Mouse (Mus musculus) c-Kit-negative CD71-positive TER-119-positive erythroid progenitor cells, embryonic 14.5 days (primary cell): ENCODE results near the gene Lrrd1.
"Not testable (repeated sequence)": the region's sequence is repeated elsewhere in the genome, so short reads cannot be mapped to it uniquely, and the experiment has no call there.

Source experiments
- DNase-seq: peaks from one replicate; pipeline ENCODE4 v3.0.0-alpha.2; 2013; ENCODE audit warnings: low read depth, low spot score

The Lrrd1 gene

DNA sequence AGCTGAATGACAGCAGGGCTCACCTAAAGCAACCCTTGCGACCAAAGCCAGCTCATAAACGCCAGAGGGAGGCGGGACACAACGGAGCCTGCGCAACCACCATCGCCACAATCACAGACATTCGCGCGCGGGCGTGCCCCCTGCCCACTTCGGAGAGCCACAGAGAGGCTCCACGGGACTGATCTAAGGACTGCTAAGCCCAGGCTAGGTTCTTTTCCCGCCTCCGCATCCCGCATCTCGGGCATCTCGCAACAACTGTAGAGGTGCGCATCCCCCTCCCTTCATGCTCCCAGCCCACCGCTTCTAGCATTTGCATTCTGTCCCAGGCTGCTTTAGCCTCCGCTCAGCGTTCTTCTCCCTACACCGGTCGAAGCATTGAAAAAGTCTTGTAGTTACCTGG is at the start of gene Lrrd1:
Gene Lrrd1, plus strand, starts transcription at position 148 of the 400 bp plus-strand sequence.
- DNase-seq, result no peak

GRCm38 (mm10) chr5:3797101-3797500 is 47.9 kb upstream of the Lrrd1 start:
- not testable (repeated sequence) for DNase-seq

DNA sequence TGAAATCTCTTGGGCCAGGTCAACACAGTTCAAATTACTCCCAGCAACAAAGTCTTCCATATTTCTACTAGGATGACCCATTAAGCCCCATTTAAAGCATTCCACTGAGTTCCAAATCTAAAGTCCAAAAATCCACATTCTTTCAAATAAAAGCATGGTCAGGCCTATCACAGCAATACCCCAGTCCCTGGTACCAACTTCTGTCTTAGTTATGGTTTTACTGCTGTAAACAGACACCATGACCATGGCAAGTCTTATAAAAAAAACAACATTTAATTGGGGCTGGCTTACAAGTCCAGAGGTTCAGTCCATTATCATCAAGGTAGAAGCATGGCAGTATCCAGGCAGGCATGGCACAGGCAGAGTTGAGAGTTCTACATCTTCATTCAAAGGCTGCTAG is 46.3 kb upstream of the Lrrd1 start:
- not testable (repeated sequence) for DNase-seq

DNA sequence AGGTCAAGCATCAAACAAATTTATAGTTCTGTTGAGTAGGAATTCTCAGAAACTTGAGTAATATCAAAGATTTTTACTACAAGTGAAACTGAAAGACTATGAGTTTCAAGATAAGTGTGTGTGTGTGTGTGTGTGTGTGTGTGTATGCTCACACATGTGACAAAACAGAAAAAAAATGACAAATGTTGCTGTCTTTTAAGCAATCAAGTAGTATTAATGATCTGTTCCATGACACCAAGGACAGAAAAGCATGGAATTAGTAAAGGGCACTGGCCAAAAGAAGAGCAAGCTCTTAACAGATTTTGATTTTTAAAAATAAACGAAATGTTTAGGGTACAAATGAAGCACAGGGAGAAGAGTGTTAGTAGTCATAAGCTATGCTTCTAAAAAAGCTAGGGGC is 44.9 kb upstream of the Lrrd1 start:
- DNase-seq, result no peak

DNA sequence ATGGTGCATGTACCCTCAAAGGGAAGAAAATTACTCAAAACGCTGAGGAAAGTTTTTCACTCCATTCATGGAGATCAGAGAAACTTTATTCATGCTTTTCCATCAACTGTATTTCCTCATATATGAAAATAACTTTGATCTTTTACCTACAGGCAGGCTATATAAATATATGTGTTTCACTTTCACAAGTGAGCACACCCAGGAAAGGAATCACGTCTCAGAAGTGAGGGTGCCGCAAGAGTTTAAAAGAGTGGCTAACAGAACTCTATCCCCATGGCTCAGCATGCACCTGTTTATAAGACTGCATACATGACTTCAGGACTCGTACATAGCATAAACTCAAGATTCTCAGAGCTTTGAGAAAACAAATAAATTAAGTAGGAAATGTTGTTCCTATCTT is 44.1 kb upstream of the Lrrd1 start:
- no peak for DNase-seq

DNA sequence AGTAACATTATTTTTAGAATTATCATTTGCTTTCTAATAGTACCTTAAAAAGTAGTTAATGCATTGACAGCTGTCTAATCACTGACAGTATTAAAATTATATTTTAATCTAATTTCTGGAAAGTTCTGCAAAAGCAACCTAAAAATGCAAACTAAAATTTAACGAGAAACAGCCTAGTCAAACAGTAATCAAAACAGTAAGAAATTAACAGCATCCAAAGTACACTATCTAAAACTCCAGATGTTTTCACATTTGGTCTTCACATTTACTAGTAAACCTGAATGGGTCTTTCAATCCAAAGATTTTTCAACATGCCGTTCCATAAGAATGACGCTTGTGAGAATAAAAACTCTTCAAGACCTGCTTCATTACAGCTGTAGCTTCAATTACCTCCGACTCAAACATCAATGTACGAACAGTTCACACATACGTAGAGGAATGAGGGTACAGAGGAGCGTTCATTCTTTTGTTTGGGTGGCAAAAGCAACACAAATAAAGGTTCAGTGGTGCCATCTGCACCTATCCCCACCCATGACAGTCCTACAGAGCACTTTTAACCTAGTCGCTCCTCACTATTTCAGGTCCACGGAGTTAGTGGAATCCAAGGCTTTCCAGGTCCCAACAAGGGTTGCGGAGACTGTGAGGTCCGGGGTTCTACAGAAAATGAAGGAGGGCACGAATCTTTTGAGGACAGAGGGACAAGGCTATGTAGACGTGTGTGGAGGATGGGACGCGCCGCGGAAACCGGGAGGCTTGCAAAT is 43.1 kb upstream of the Lrrd1 start:
- peak; percentile 19 for DNase-seq

- peak; percentile 76 for DNase-seq
Observed at GRCm38 (mm10) chr5:3802433-3803291, 42.3 kb upstream of the Lrrd1 start, which contains the start of the genes Ankib1 and Krit1. TSS of gene Ankib1 (minus strand) at chr5:3802925. TSS of gene Krit1 (plus strand) at chr5:3803184.

GRCm38 (mm10) chr5:3803292-3804165 is 41.4 kb upstream of the Lrrd1 start:
- DNase-seq, result peak; percentile 52

DNA sequence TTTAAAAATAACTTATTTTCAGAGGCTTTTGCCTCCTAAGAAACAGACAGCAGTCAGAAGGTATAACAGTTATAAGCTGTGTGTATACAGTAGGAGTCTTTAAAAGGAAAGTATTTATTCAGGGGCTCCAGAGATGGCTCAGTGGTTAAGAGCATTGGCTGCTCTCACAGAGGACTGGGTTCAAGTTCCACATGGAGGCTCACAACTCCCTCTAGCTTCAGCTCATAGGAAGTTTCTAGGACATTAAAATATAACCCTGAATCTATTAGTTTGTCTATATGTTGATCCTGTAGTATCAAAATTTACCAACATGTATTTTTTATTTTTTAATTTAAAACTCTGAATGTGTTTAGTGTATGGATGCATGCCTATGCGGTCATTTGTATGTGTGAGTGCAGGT is 36.5 kb upstream of the Lrrd1 start:
- no peak for DNase-seq

- DNase-seq, result no peak
Observed at GRCm38 (mm10) chr5:3834107-3834506, 10.9 kb upstream of the Lrrd1 start.

- no peak for DNase-seq
Observed at GRCm38 (mm10) chr5:3870161-3870560, 25.2 kb downstream of the Lrrd1 start.

DNA sequence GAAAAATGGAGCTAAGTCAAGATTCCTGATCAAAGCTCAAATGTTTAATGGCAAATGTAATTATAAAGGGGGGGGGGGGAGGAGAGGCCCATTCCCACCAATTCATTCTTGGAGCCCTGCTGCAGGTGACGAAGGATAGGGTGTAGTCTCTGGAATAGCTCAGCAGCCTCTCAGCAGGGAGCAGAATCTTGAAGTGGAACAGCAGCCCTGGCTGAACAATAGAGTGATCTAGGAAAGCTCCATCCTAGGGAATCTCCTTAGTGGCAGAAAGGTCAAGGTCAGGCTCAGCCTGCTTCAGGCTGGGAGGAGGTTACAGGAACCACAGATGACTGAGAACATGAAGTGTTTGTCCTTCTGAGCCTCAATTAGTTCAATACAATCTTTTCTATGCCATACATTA is 27.4 kb downstream of the Lrrd1 start:
- DNase-seq, result no peak

DNA sequence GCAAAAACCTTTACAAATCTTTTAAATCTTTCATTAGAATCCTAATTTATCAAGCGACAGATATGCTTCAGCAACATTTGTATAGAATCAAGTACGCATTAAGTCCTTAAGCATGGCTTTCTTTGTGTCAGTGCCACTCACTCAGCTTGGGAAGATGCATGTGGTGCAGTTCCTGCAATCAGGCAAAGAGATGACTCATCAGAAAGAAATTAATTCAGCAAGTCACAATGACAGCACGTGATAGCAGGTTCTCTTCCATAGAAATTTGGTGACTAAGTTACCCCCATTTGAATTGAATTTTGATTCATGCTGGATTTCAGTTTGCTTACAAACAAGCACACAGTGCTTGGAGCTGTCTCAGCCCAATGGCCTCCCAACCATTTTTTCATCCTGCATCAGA is 28.5 kb downstream of the Lrrd1 start:
- DNase-seq, result no peak

- not testable (repeated sequence) for DNase-seq
Observed at GRCm38 (mm10) chr5:3886862-3887261, 41.9 kb downstream of the Lrrd1 start.

GRCm38 (mm10) chr5:3889201-3889600 is 44.2 kb downstream of the Lrrd1 start:
- DNase-seq, result no peak

- peak; percentile 20 for DNase-seq
Observed at GRCm38 (mm10) chr5:3893459-3894293, 48.7 kb downstream of the Lrrd1 start, which contains the start of gene Mterf1a. TSS of gene Mterf1a (minus strand) at chr5:3893933.

- DNase-seq, result not testable (repeated sequence)
Observed at GRCm38 (mm10) chr5:3894294-3894619, 49.3 kb downstream of the Lrrd1 start.

- DNase-seq, result no peak
Observed at GRCm38 (mm10) chr5:3905471-3905870, 60.5 kb downstream of the Lrrd1 start.
